Mouse (Mus musculus) heart, embryonic 12.5 days (tissue): ENCODE results near the gene Cacna1g. TPM values are rescaled to one million over a fixed set of nuclear protein-coding genes. Genes with fewer than 3 reads are reported as not detected.
A peak's percentile ranks its signal among the peaks of the same experiment; 100 is the strongest.

ENCODE experiments used
- ATAC-seq: fragments of 200-750 bp; cut with Nextera tagmentation; 2 replicates; pipeline ENCODE4 v1.8.0; 2017; ENCODE audit warnings: moderate TSS enrichment, moderate library complexity; ENCODE audit not compliant: insufficient number of reproducible peaks, low FRiP score
- H3K27ac ChIP-seq: fragments of 300-500 bp; sonication (generic); 2 replicates; pipeline ENCODE4 v1.5.1; 2016; ENCODE audit warnings: mild to moderate bottlenecking, moderate library complexity; ENCODE audit not compliant: poor library complexity, severe bottlenecking
- H3K27me3 ChIP-seq: fragments of 300-500 bp; sonication (generic); replicated peaks from 2 replicates; pipeline ENCODE4 v1.6.1; 2016; ENCODE audit warnings: mild to moderate bottlenecking, moderate library complexity
- H3K36me3 ChIP-seq: fragments of 300-500 bp; sonication (generic); 2 replicates; pipeline ENCODE4 v1.6.1; 2016; ENCODE audit warnings: mild to moderate bottlenecking, moderate library complexity
- H3K4me1 ChIP-seq: fragments of 300-500 bp; sonication (generic); replicated peaks from 2 replicates; pipeline ENCODE4 v1.6.1; 2016; ENCODE audit warnings: mild to moderate bottlenecking
- H3K4me2 ChIP-seq: fragments of 300-500 bp; sonication (generic); 2 replicates; pipeline ENCODE4 v1.6.1; 2016; ENCODE audit warnings: mild to moderate bottlenecking, moderate library complexity
- H3K4me3 ChIP-seq: fragments of 300-500 bp; sonication (generic); 2 replicates; pipeline ENCODE4 v1.5.1; 2016; ENCODE audit warnings: mild to moderate bottlenecking
- H3K9ac ChIP-seq: fragments of 300-500 bp; sonication (generic); 2 replicates; pipeline ENCODE4 v1.6.1; 2016; ENCODE audit warnings: mild to moderate bottlenecking, moderate library complexity
- H3K9me3 ChIP-seq: fragments of 300-500 bp; sonication (generic); replicated peaks from 2 replicates; pipeline ENCODE4 v1.6.1; 2016; ENCODE audit warnings: mild to moderate bottlenecking, moderate library complexity
- WGBS: fragments of 180-500 bp; shearing (Covaris S2); methylation state at CpG from one replicate; pipeline ENCODE4 v1.1.7; 2016; 5-methylcytosine and 5-hydroxymethylcytosine counted together
- polyA plus RNA-seq: library from polyadenylated mRNA; unstranded; fragments of >200 nt; fragmentation: Nextera tagmentation; extraction: Ambion mirVana; gene quantifications from 2 replicates; pipeline ENCODE4 v1.2.1, GENCODE M21; 2016

The Cacna1g gene
- polyA plus RNA-seq, 1 experiment from 2014 or later = 2.7 TPM

GRCm38 (mm10) chr11:94491749-94492099 is 17.7 kb upstream of the Cacna1g start:
- H3K27me3 ChIP-seq = peaks cover 66% of the 10 kb centered on the region
- H3K9ac ChIP-seq = peak overlapping the region; percentile 76; the same call in 1 of the 2 replicates

GRCm38 (mm10) chr11:94491035-94491748 is 17.2 kb upstream of the Cacna1g start:
- H3K27me3 ChIP-seq = peaks cover 70% of the 10 kb centered on the region
- H3K4me3 ChIP-seq = peak overlapping the region; percentile 49
- no peaks in the 10 kb centered on the region for H3K9me3 ChIP-seq
- H3K9ac ChIP-seq = peak overlapping the region; percentile 76
- peak; percentile 37; the same call in 1 of the 2 replicates for ATAC-seq
- H3K4me1 ChIP-seq = peaks cover 30% of the 10 kb centered on the region
- H3K4me2 ChIP-seq = peak overlapping the region; percentile 76
- no peak overlapping the region for H3K27ac ChIP-seq
- H3K36me3 ChIP-seq = peaks cover 27% of the 10 kb centered on the region
- WGBS = 9% methylated on average over 55 of the region's 55 CpGs

More at GRCm38 (mm10) chr11:94491749-94492099, 17.7 kb upstream of the Cacna1g start:
- 50% methylated on average over 7 of the region's 7 CpGs for WGBS
- peaks cover 29% of the 10 kb centered on the region for H3K36me3 ChIP-seq
- peak overlapping the region; percentile 49 for H3K4me3 ChIP-seq
- no peak overlapping the region for H3K27ac ChIP-seq
- H3K9me3 ChIP-seq = no peaks in the 10 kb centered on the region
- no peak for ATAC-seq
- peak overlapping the region; percentile 76 for H3K4me2 ChIP-seq
- H3K4me1 ChIP-seq = peaks cover 31% of the 10 kb centered on the region

GRCm38 (mm10) chr11:94489745-94490144 is 15.7 kb upstream of the Cacna1g start:
- Histone ChIP-seq H3K27ac (no peak overlapping the region), H3K27me3 (peaks cover 81% of the 10 kb centered on the region), H3K4me2 (no peak overlapping the region), H3K9me3 (no peaks in the 10 kb centered on the region), H3K9ac (0 out of 2 replicates have a peak overlapping the region, but pooled peaks have one; percentile 2), H3K4me3 (no peak overlapping the region), H3K36me3 (peaks cover 21% of the 10 kb centered on the region; the same call in 1 of the 2 replicates), H3K4me1 (peaks cover 15% of the 10 kb centered on the region)
- 64% methylated on average over 4 of the region's 4 CpGs for WGBS
- no peak for ATAC-seq

- H3K4me1 ChIP-seq = peaks cover 11% of the 10 kb centered on the region
- peaks cover 20% of the 10 kb centered on the region; the same call in 1 of the 2 replicates for H3K36me3 ChIP-seq
- H3K9ac ChIP-seq = no peak overlapping the region
- H3K9me3 ChIP-seq = no peaks in the 10 kb centered on the region
- ATAC-seq = no peak
- no peak overlapping the region for H3K27ac ChIP-seq
- H3K4me2 ChIP-seq = no peak overlapping the region
- 87% methylated on average over 11 of the region's 11 CpGs for WGBS
- H3K27me3 ChIP-seq = peaks cover 87% of the 10 kb centered on the region
- H3K4me3 ChIP-seq = no peak overlapping the region
Measured at GRCm38 (mm10) chr11:94488767-94489533, 15.0 kb upstream of the Cacna1g start.

GRCm38 (mm10) chr11:94486001-94486400 is 12.0 kb upstream of the Cacna1g start, which contains the start of gene Spata20:
Gene Spata20, minus strand, starts transcription at chr11:94486179.
- Histone ChIP-seq H3K9me3 (no peaks in the 10 kb centered on the region), H3K4me3 (peak within 1 kb of the TSS; percentile 19; the same call in 1 of the 2 replicates), H3K4me2 (peak within 1 kb of the TSS; percentile 57), H3K27ac (no peak within 1 kb of the TSS), H3K27me3 (peaks cover 68% of the 10 kb centered on the region), H3K36me3 (peaks cover 2% of the 10 kb centered on the region; the same call in 1 of the 2 replicates), H3K4me1 (peaks cover 2% of the 10 kb centered on the region), H3K9ac (peak within 1 kb of the TSS; percentile 29; the same call in 1 of the 2 replicates)
- ATAC-seq = 0 out of 2 replicates have a peak, but pooled peaks have one; percentile 20
- 2% methylated on average over 24 of the region's 24 CpGs for WGBS

- no peak for ATAC-seq
- peaks cover 67% of the 10 kb centered on the region for H3K27me3 ChIP-seq
- H3K4me1 ChIP-seq = no peaks in the 10 kb centered on the region
- H3K27ac ChIP-seq = no peak overlapping the region
- WGBS = 73% methylated on average over 5 of the region's 5 CpGs
- no peaks in the 10 kb centered on the region for H3K36me3 ChIP-seq
- H3K9ac ChIP-seq = no peak overlapping the region
- no peaks in the 10 kb centered on the region for H3K9me3 ChIP-seq
- H3K4me2 ChIP-seq = no peak overlapping the region
- H3K4me3 ChIP-seq = no peak overlapping the region
Measured at GRCm38 (mm10) chr11:94485223-94485622, 11.2 kb upstream of the Cacna1g start.

GRCm38 (mm10) chr11:94484636-94485035 is 10.6 kb upstream of the Cacna1g start:
- Histone ChIP-seq H3K27ac (no peak overlapping the region), H3K4me1 (no peaks in the 10 kb centered on the region), H3K9me3 (no peaks in the 10 kb centered on the region), H3K4me3 (no peak overlapping the region), H3K4me2 (no peak overlapping the region), H3K9ac (no peak overlapping the region), H3K27me3 (peaks cover 68% of the 10 kb centered on the region), H3K36me3 (no peaks in the 10 kb centered on the region)
- no peak for ATAC-seq
- 79% methylated on average over 9 of the region's 9 CpGs for WGBS

GRCm38 (mm10) chr11:94483921-94484320 is 9.9 kb upstream of the Cacna1g start:
- no peaks in the 10 kb centered on the region for H3K4me1 ChIP-seq
- H3K36me3 ChIP-seq = no peaks in the 10 kb centered on the region
- no peaks in the 10 kb centered on the region for H3K9me3 ChIP-seq
- 77% methylated on average over 14 of the region's 14 CpGs for WGBS
- ATAC-seq = no peak
- H3K27me3 ChIP-seq = peaks cover 69% of the 10 kb centered on the region
- H3K4me3 ChIP-seq = no peak overlapping the region
- no peak overlapping the region for H3K27ac ChIP-seq
- H3K4me2 ChIP-seq = no peak overlapping the region
- H3K9ac ChIP-seq = no peak overlapping the region

- no peaks in the 10 kb centered on the region for H3K36me3 ChIP-seq
- WGBS = 70% methylated on average over 11 of the region's 11 CpGs
- H3K4me1 ChIP-seq = no peaks in the 10 kb centered on the region
- no peak for ATAC-seq
- peaks cover 74% of the 10 kb centered on the region for H3K27me3 ChIP-seq
- no peaks in the 10 kb centered on the region for H3K9me3 ChIP-seq
- H3K4me3 ChIP-seq = no peak overlapping the region
- H3K4me2 ChIP-seq = no peak overlapping the region
- H3K27ac ChIP-seq = no peak overlapping the region
- H3K9ac ChIP-seq = no peak overlapping the region
Measured at GRCm38 (mm10) chr11:94483436-94483835, 9.4 kb upstream of the Cacna1g start.

- no peak overlapping the region for H3K27ac ChIP-seq
- WGBS = 91% methylated on average over 11 of the region's 11 CpGs
- H3K9ac ChIP-seq = no peak overlapping the region
- no peaks in the 10 kb centered on the region for H3K4me1 ChIP-seq
- no peaks in the 10 kb centered on the region for H3K9me3 ChIP-seq
- H3K27me3 ChIP-seq = peaks cover 74% of the 10 kb centered on the region
- no peak for ATAC-seq
- H3K4me2 ChIP-seq = no peak overlapping the region
- no peaks in the 10 kb centered on the region for H3K36me3 ChIP-seq
- H3K4me3 ChIP-seq = no peak overlapping the region
Measured at GRCm38 (mm10) chr11:94482738-94483137, 8.7 kb upstream of the Cacna1g start.

- H3K27ac ChIP-seq = no peak overlapping the region
- no peak for ATAC-seq
- no peaks in the 10 kb centered on the region for H3K4me1 ChIP-seq
- H3K4me2 ChIP-seq = no peak overlapping the region
- WGBS = 92% methylated on average over 7 of the region's 7 CpGs
- H3K9ac ChIP-seq = no peak overlapping the region
- peaks cover 74% of the 10 kb centered on the region for H3K27me3 ChIP-seq
- no peaks in the 10 kb centered on the region for H3K9me3 ChIP-seq
- no peaks in the 10 kb centered on the region for H3K36me3 ChIP-seq
- no peak overlapping the region for H3K4me3 ChIP-seq
Measured at GRCm38 (mm10) chr11:94481963-94482362, 8.0 kb upstream of the Cacna1g start.
